Mouse (Mus musculus): ENCODE results near the gene Ifitm3. TPM values are rescaled to one million over a fixed set of nuclear protein-coding genes. Genes with fewer than 3 reads are reported as not detected.
"Not testable (repeated sequence)": the region's sequence is repeated elsewhere in the genome, so short reads cannot be mapped to it uniquely, and the experiment has no call there.

Gene Ifitm3
- total RNA-seq, 2 experiments from 2014 or later: 55.3 to 67.3 TPM

DNA sequence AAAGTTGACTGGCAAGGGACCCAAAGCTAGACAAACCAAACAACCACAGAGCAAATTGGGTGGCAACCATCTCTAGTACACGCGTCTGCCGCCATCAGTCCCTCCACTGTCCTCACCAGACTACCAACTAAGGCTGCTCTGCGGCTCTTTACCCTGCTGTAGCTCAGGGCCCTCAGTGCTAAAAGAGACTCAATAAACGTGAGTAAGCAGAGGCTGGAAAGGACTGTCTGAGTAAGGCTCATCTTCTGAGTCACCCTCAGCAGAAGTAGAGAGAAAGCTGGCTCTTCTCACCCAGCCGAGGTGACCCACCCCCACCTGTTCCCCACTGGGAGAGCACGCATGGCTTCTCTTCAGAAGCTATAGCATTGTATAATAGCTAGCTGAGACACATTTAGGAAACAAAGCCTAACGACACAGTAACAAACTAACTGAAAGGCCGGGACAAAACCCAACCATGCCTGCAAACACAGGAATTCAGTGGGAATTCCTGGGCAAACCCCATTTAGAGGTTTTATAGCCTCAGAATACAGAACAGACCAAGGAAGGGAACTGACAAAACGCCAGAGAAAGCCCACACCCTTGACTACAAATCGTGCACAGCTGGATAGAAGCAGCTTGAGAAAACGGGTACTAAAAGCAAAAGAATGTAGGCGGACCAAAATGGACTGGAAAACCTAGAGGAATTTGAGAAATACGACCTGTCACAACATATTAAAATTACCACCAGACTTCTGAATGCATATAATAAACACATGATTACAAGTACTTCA lies 37.0 kb downstream of the Ifitm3 start:
- ATAC-seq (replicated peaks; ENCODE audit: low FRiP score, low TSS enrichment, poor library complexity, severe bottlenecking): no peak

DNA sequence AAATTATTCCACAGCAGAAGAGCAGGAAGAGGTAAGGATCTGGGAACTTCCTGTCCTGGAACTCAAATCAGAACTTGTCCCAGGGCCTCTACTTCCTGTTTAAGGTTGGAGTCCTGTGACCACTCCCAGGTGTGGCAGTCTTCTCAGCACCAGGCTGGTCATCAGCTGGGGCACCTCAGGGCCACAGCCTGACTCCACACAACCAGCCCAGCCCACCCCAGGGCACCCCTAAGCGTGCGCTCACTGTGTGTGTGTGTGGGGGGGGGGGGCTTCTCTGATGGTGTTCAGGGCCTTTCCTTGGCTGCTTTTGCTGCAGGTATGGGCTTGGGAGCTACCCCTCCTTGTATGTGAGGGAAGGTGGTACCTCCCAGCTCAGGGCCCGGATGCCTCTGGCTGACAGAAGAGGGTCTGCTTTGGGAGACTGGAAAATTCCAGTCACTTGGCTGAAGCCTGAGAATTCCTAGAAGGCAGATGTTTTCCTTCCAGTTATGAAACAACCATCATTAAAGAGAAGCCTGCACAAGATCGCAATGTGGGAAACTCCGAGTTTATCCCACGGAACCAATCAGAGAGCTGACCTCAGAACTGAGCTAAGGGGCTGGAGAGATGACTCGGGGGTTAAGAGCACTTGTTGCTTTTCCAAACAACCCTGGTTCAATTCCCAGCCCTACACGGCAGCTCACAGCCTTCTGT lies 38.9 kb downstream of the Ifitm3 start:
- ATAC-seq (replicated peaks; ENCODE audit: low FRiP score, low TSS enrichment, poor library complexity, severe bottlenecking): no peak

DNA sequence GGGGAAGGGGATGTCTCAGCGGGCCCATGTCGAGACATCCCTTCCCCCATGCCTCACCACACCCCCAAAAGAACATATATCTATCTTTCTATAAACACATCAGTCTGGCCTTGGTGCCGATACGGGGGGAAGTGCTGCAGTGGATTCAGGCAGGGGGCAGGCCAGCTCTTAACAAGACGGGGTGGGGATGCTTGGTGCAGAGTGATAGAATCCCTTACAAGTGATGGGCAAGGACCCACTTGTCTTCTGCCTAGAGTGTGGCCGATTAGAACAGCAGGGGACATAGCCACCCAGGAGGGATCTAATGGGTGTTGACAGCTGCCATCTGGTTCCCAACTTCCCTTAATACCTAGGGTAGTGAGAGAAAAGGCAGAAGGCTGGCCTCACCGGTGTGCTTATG lies 39.6 kb downstream of the Ifitm3 start:
- peak; percentile 36; the same call in 1 of the 2 replicates for ATAC-seq (replicated peaks; ENCODE audit: low FRiP score, low TSS enrichment, poor library complexity, severe bottlenecking)

DNA sequence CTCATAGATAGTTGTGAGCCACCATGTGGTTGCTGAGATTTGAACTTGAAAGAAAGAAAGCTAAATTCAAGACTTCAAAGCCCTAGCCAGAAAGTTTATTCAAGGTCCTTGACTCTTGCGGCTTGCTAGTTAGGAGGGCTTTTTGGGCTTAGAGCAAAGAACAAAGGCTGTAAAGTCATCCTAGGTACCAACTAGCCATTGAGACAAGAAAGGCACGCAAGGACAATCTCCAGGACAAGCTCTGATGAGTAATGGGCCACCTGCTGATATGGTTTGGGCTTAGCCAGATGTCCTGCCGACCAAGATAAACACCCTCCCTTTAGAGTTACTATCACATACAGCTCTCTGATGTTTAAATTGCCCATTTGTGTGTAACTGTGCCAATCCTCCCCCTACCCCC lies 41.9 kb downstream of the Ifitm3 start:
- not testable (repeated sequence) for ATAC-seq (replicated peaks; ENCODE audit: low FRiP score, low TSS enrichment, poor library complexity, severe bottlenecking)

DNA sequence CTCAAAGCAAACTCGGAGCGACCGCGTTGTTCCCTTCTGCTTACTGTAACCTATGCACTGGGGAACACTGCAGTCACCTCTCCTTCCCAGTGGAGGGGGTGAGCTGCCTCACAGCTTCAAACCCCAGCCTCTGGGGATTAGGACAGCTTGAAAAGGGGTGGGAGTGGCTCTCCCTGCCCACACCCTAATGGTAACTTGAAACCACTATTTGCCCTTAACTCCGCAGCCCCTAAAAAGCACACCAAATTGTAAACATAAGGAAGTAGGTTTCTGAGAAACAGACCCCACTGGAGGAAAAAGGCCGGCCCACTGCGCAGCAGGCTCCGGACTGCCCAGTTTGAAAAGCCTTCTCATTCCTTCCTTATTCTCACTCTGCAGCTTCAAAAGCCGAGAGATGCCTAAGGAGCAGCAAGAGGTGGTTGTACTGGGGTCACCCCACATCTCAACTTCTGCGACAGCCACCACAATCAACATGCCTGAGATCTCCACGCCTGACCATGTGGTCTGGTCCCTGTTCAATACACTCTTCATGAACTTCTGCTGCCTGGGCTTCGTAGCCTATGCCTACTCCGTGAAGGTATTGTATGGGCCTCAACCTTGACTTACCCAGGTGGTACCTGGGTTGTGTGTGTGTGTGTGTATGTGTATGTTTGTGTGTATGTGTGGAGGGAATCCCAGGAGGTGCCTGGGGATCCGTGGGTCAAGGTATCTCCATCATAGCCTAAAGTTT lies 42.5 kb downstream of the Ifitm3 start:
- ATAC-seq (replicated peaks; ENCODE audit: low FRiP score, low TSS enrichment, poor library complexity, severe bottlenecking): peak; percentile 34; the same call in 1 of the 2 replicates

DNA sequence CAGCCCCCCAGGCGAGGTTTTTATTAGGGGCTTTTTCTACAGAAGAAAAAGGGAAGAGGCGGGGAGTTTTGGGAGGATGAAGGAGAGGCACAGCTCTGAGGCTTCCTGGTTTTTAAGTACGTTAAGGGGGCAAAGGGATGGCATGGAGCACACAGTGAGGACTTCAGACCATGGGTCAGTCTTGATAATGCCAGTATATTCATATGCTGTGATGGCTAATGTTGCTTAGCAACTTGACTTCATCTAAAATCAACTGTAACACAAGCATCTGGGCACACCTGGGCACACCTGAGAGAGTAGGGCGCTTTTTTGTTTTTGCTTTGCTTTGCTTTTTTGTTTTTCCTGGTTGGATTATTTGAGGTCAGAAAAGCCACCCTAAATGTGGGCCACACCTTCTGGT lies 43.6 kb downstream of the Ifitm3 start, which contains the start of gene Ifitm1:
Gene Ifitm1 (plus strand): TSS at position 301 of the 400 bp plus-strand sequence.
- ATAC-seq (replicated peaks; ENCODE audit: low FRiP score, low TSS enrichment, poor library complexity, severe bottlenecking): no peak

DNA sequence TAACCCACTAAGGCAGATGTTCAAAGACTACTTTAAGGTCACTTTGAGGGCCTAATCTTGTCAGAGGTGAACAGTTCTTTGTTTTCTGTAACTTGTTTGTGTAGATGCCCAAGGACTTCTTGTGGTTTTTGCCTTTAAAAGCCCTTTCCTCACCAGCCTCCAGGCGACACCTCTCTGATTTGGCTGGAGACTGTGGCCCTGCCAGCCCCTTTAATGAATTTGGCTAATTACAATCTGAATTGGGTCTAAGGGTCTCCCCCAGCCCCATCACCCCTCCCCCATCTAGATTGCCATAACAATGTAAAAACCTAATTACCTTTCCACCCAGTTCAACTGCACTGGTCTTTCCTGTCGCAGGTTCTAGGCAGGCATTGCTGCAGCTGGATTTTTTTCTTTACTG lies 47.8 kb downstream of the Ifitm3 start:
- no peak for ATAC-seq (replicated peaks; ENCODE audit: low FRiP score, low TSS enrichment, poor library complexity, severe bottlenecking)

DNA sequence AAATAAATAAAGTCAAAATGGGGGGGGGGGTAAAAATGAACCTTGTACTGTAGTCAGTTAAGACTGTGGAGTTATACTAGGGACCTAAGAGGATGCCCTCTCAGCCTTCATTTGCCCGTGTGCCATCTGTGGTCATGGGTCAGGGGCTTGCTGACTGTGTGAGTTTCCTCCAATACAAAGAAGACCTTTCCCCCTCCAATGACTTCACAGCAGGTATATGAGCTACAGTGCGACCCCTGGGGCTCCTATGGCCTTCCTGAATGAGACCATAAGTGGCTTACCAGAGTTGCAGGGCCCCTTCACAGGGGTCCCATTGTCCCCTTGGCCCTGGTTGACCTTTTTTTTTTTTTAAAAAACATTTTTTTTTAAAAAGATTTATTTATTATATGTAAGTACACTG lies 49.2 kb downstream of the Ifitm3 start:
- no peak for ATAC-seq (replicated peaks; ENCODE audit: low FRiP score, low TSS enrichment, poor library complexity, severe bottlenecking)

- ATAC-seq (replicated peaks; ENCODE audit: low FRiP score, low TSS enrichment, poor library complexity, severe bottlenecking): no peak
Observed at GRCm38 (mm10) chr7:140960026-140960425, 50.5 kb downstream of the Ifitm3 start.

Other genes starting within 250 kb of the Ifitm3 start
Only the 30 nearest of the 31 such genes appear.
- not detected in 2 replicates for gene Syce1, start 222.9 kb downstream of the Ifitm3 start, total RNA-seq (2014; fragmentation: Nextera tagmentation)
- gene Syce1, start 222.9 kb downstream of the Ifitm3 start, total RNA-seq (2017): not detected in 2 replicates
- 4.0 TPM in 1 of 2 replicates, not detected in the other for gene Zfp941, start 188.6 kb downstream of the Ifitm3 start, total RNA-seq (2014; fragmentation: Nextera tagmentation)
- gene Zfp941, start 188.6 kb downstream of the Ifitm3 start, total RNA-seq (2017): 0.56 and 2.7 TPM in 2 replicates
- not detected in 2 replicates for gene Urah, start 175.8 kb downstream of the Ifitm3 start, total RNA-seq (2014; fragmentation: Nextera tagmentation)
- not detected in 2 replicates for gene Urah, start 175.8 kb downstream of the Ifitm3 start, total RNA-seq (2017)
- gene Scgb1c1, start 165.2 kb downstream of the Ifitm3 start, total RNA-seq (2014; fragmentation: Nextera tagmentation): not detected in 2 replicates
- gene Scgb1c1, start 165.2 kb downstream of the Ifitm3 start, total RNA-seq (2017): not detected in 2 replicates
- gene Odf3, start 163.0 kb downstream of the Ifitm3 start, total RNA-seq (2014; fragmentation: Nextera tagmentation): not detected in 2 replicates
- not detected in 2 replicates for gene Odf3, start 163.0 kb downstream of the Ifitm3 start, total RNA-seq (2017)
- gene Gm45785, start 154.4 kb downstream of the Ifitm3 start, total RNA-seq (2014; fragmentation: Nextera tagmentation): not detected in 2 replicates
- 3.0 TPM in 1 of 2 replicates, not detected in the other for gene Gm45785, start 154.4 kb downstream of the Ifitm3 start, total RNA-seq (2017)
- 30.0 and 44.3 TPM in 2 replicates for gene Ric8a, start 153.8 kb downstream of the Ifitm3 start, total RNA-seq (2014; fragmentation: Nextera tagmentation)
- gene Ric8a, start 153.8 kb downstream of the Ifitm3 start, total RNA-seq (2017): 19.2 and 27.5 TPM in 2 replicates
- gene Bet1l, start 153.2 kb downstream of the Ifitm3 start, total RNA-seq (2014; fragmentation: Nextera tagmentation): 12.9 and 14.5 TPM in 2 replicates
- gene Bet1l, start 153.2 kb downstream of the Ifitm3 start, total RNA-seq (2017): 12.8 and 16.1 TPM in 2 replicates
- gene Psmd13, start 128.8 kb downstream of the Ifitm3 start, total RNA-seq (2014; fragmentation: Nextera tagmentation): 86.3 and 118 TPM in 2 replicates
- 169 and 203 TPM in 2 replicates for gene Psmd13, start 128.8 kb downstream of the Ifitm3 start, total RNA-seq (2017)
- 27.7 and 32.4 TPM in 2 replicates for gene Sirt3, start 128.5 kb downstream of the Ifitm3 start, total RNA-seq (2014; fragmentation: Nextera tagmentation)
- 18.2 and 23.4 TPM in 2 replicates for gene Sirt3, start 128.5 kb downstream of the Ifitm3 start, total RNA-seq (2017)
- gene Cox8b, start 110.3 kb downstream of the Ifitm3 start, total RNA-seq (2014; fragmentation: Nextera tagmentation): not detected in 2 replicates
- gene Cox8b, start 110.3 kb downstream of the Ifitm3 start, total RNA-seq (2017): not detected in 2 replicates
- gene Nlrp6, start 89.9 kb downstream of the Ifitm3 start, total RNA-seq (2014; fragmentation: Nextera tagmentation): 0.52 TPM in 1 of 2 replicates, not detected in the other
- not detected in 2 replicates for gene Nlrp6, start 89.9 kb downstream of the Ifitm3 start, total RNA-seq (2017)
- gene Pgghg, start 69.4 kb downstream of the Ifitm3 start, total RNA-seq (2014; fragmentation: Nextera tagmentation): 12.2 and 18.7 TPM in 2 replicates
- 6.1 and 7.2 TPM in 2 replicates for gene Pgghg, start 69.4 kb downstream of the Ifitm3 start, total RNA-seq (2017)
- gene Ifitm5, start 60.5 kb downstream of the Ifitm3 start, total RNA-seq (2014; fragmentation: Nextera tagmentation): 0.55 TPM in 1 of 2 replicates, not detected in the other
- gene Ifitm5, start 60.5 kb downstream of the Ifitm3 start, total RNA-seq (2017): 2.4 TPM in 1 of 2 replicates, not detected in the other
- not detected in 2 replicates for gene Gm45717, start 54.8 kb downstream of the Ifitm3 start, total RNA-seq (2014; fragmentation: Nextera tagmentation)
- gene Gm45717, start 54.8 kb downstream of the Ifitm3 start, total RNA-seq (2017): not detected in 2 replicates
- gene Ifitm2, start 54.8 kb downstream of the Ifitm3 start, total RNA-seq (2014; fragmentation: Nextera tagmentation): 285 and 292 TPM in 2 replicates
- 265 and 278 TPM in 2 replicates for gene Ifitm2, start 54.8 kb downstream of the Ifitm3 start, total RNA-seq (2017)
- gene Ifitm1, start 43.5 kb downstream of the Ifitm3 start, total RNA-seq (2014; fragmentation: Nextera tagmentation): 37.2 and 54.3 TPM in 2 replicates
- gene Ifitm1, start 43.5 kb downstream of the Ifitm3 start, total RNA-seq (2017): 20.9 and 50.8 TPM in 2 replicates
- not detected in 2 replicates for gene Ifitm6, start 7.2 kb upstream of the Ifitm3 start, total RNA-seq (2014; fragmentation: Nextera tagmentation)
- 25.3 TPM in 1 of 2 replicates, not detected in the other for gene Ifitm6, start 7.2 kb upstream of the Ifitm3 start, total RNA-seq (2017)
- not detected in 2 replicates for gene Gm17387, start 18.4 kb upstream of the Ifitm3 start, total RNA-seq (2014; fragmentation: Nextera tagmentation)
- not detected in 2 replicates for gene Gm17387, start 18.4 kb upstream of the Ifitm3 start, total RNA-seq (2017)
- 0.20 and 0.70 TPM in 2 replicates for gene B4galnt4, start 50.3 kb upstream of the Ifitm3 start, total RNA-seq (2014; fragmentation: Nextera tagmentation)
- not detected in 2 replicates for gene B4galnt4, start 50.3 kb upstream of the Ifitm3 start, total RNA-seq (2017)
- 0.17 and 11.2 TPM in 2 replicates for gene Pkp3, start 67.4 kb upstream of the Ifitm3 start, total RNA-seq (2014; fragmentation: Nextera tagmentation)
- 2.8 TPM in 1 of 2 replicates, not detected in the other for gene Pkp3, start 67.4 kb upstream of the Ifitm3 start, total RNA-seq (2017)
- 14.0 and 24.8 TPM in 2 replicates for gene Sigirr, start 89.8 kb upstream of the Ifitm3 start, total RNA-seq (2014; fragmentation: Nextera tagmentation)
- 7.1 and 13.0 TPM in 2 replicates for gene Sigirr, start 89.8 kb upstream of the Ifitm3 start, total RNA-seq (2017)
- gene Ano9, start 107.0 kb upstream of the Ifitm3 start, total RNA-seq (2014; fragmentation: Nextera tagmentation): not detected in 2 replicates
- gene Ano9, start 107.0 kb upstream of the Ifitm3 start, total RNA-seq (2017): not detected in 2 replicates
- gene Ptdss2, start 111.6 kb upstream of the Ifitm3 start, total RNA-seq (2014; fragmentation: Nextera tagmentation): 59.0 and 64.0 TPM in 2 replicates
- 14.0 and 21.1 TPM in 2 replicates for gene Ptdss2, start 111.6 kb upstream of the Ifitm3 start, total RNA-seq (2017)
- gene Rnh1, start 162.1 kb upstream of the Ifitm3 start, total RNA-seq (2014; fragmentation: Nextera tagmentation): 43.7 and 54.2 TPM in 2 replicates
- gene Rnh1, start 162.1 kb upstream of the Ifitm3 start, total RNA-seq (2017): 20.7 and 30.4 TPM in 2 replicates
- gene Hras, start 183.2 kb upstream of the Ifitm3 start, total RNA-seq (2014; fragmentation: Nextera tagmentation): 73.1 and 108 TPM in 2 replicates
- 30.1 and 48.6 TPM in 2 replicates for gene Hras, start 183.2 kb upstream of the Ifitm3 start, total RNA-seq (2017)
- gene Lrrc56, start 183.4 kb upstream of the Ifitm3 start, total RNA-seq (2014; fragmentation: Nextera tagmentation): 4.3 and 6.1 TPM in 2 replicates
- 0.28 and 0.88 TPM in 2 replicates for gene Lrrc56, start 183.4 kb upstream of the Ifitm3 start, total RNA-seq (2017)
- gene Lmntd2, start 203.3 kb upstream of the Ifitm3 start, total RNA-seq (2014; fragmentation: Nextera tagmentation): not detected in 2 replicates
- gene Lmntd2, start 203.3 kb upstream of the Ifitm3 start, total RNA-seq (2017): not detected in 2 replicates
- 3.1 and 6.4 TPM in 2 replicates for gene Rassf7, start 205.1 kb upstream of the Ifitm3 start, total RNA-seq (2014; fragmentation: Nextera tagmentation)
- gene Rassf7, start 205.1 kb upstream of the Ifitm3 start, total RNA-seq (2017): 3.4 and 4.6 TPM in 2 replicates
- 114 and 119 TPM in 2 replicates for gene Phrf1, start 218.0 kb upstream of the Ifitm3 start, total RNA-seq (2014; fragmentation: Nextera tagmentation)
- gene Phrf1, start 218.0 kb upstream of the Ifitm3 start, total RNA-seq (2017): 53.9 and 79.3 TPM in 2 replicates